Mouse (Mus musculus): ENCODE data around the gene Ap1b1.
"Not testable (repeated sequence)": the region's sequence is repeated elsewhere in the genome, so short reads cannot be mapped to it uniquely, and the experiment has no call there.

Gene Ap1b1

GRCm38 (mm10) chr11:5060756-5061412 is 74.3 kb downstream of the Ap1b1 start:
- peak; percentile 35 to 58 for DNase-seq (ENCODE audit: inconsistent age in 2 of 2, low spot score in 1 of 2)

DNA sequence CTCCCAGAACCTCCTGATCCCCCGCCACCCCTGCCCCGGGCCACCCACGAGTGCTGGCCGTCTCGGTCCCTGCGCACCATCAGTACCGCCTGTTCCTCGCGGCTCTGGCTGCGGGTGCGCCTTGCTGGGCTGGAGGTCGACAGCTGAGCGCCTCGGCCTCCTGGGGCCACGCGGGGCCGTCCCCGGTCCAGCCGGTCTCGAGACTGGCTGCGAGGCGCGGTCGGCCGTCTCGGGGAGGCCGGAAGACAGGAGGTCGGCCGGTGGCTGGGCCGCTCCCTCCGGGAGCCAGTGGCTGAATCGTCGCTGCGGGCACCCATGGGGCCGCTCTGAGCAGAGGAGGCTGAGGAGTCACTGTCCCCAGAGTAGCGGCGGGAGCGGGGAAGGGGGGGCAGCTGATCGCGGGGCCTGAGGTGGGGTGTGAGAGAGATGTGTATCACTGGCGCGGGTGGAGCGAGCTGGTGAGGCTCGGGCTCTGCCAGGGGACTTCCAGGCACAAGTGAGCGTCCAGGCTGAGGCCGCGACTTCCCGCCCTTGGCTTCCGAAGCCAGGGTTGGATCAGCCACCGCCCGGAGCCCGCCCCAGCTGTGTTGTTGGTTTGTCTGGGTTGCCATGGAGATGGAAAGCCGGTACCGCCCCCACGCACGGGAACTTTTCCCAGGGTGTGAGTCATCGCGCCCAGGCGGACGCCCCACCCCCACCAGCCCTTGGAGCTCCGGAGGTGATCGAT is 75.0 kb downstream of the Ap1b1 start:
- DNase-seq (ENCODE audit: inconsistent age in 2 of 2, low spot score in 1 of 2): peak; percentile 96 to 99

DNA sequence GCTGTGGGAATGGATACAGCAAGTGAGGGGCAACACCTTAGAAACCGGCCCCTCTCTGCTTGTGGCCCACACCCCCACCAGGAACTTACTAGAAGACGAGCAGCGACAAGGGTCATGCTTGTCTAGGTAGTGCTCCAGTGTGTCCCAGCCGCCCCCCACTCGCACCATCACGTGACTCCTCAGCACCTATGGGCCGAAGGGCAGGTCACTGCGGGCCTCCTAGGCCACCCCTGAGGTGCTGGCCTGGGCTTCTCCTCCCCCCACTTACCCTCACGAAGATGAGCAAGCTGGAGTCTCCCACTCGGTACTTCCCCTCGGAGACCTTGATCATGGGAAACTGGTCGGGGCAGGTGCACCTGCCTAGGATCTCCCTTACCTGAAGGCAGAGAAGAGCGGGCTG is 75.7 kb downstream of the Ap1b1 start:
- no peak for DNase-seq (ENCODE audit: inconsistent age in 2 of 2, low spot score in 1 of 2)

GRCm38 (mm10) chr11:5062860-5063505 is 76.4 kb downstream of the Ap1b1 start:
- peak; percentile 30 to 56 for DNase-seq (ENCODE audit: inconsistent age in 2 of 2, low spot score in 1 of 2)

GRCm38 (mm10) chr11:5063561-5064281 is 77.1 kb downstream of the Ap1b1 start:
- peak in 1 of 2 experiments; percentile 49 for DNase-seq (ENCODE audit: inconsistent age in 2 of 2, low spot score in 1 of 2)

GRCm38 (mm10) chr11:5064282-5065055 is 77.8 kb downstream of the Ap1b1 start:
- DNase-seq (ENCODE audit: inconsistent age in 2 of 2, low spot score in 1 of 2): peak in 1 of 2 experiments; percentile 60

DNA sequence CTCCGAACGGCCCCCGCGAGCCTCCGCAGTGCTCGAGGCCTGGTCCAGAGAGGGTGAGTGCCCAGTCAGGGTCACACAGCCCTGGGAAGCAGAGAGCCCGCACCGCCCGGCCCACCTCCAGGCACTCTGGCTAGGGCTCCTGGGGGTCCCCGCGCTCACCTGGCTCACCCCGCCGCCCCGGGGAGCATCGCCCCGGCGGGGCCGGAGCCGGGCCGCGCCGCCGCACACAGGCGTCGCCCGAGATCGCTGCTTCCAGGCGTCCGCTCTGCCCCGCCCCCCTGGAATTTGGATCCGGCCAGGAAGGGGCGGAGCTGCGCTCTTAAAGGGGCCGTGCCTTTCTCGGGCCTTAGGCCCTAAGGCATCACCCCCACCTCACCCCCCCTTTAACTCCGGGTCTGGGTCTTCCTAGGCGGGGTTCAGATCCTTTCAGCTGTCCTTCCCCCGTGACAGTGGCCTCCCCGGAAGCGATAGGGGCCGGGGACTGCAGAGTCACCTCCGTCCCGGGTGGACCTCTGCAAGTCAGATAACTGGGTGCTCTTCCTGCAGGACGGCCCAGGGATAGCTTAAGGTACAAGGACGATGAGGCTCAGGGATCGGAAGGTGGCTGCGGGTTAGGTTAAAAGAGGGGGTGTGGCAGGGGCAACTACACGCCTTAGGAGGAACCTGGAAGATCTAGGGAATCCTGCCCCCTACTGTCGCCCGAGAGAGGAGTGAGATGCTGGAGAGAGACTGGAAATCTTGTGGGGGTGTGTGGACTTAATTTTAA is 78.6 kb downstream of the Ap1b1 start, which contains the start of gene Gas2l1:
Gene Gas2l1, minus strand, starts transcription at position 272 of the 766 bp plus-strand sequence.
- DNase-seq (ENCODE audit: inconsistent age in 2 of 2, low spot score in 1 of 2): peak; percentile 92 to 97

GRCm38 (mm10) chr11:5067063-5067462 is 80.4 kb downstream of the Ap1b1 start:
- DNase-seq (ENCODE audit: inconsistent age in 2 of 2, low spot score in 1 of 2): peak in 1 of 2 experiments; percentile 33

GRCm38 (mm10) chr11:5068126-5068971 is 81.7 kb downstream of the Ap1b1 start:
- DNase-seq (ENCODE audit: inconsistent age in 2 of 2, low spot score in 1 of 2): no peak

- DNase-seq (ENCODE audit: inconsistent age in 2 of 2, low spot score in 1 of 2): peak in 1 of 2 experiments; percentile 70
Measured at GRCm38 (mm10) chr11:5074882-5075281, 88.3 kb downstream of the Ap1b1 start.

- DNase-seq (ENCODE audit: inconsistent age in 2 of 2, low spot score in 1 of 2): no peak
Measured at GRCm38 (mm10) chr11:5075760-5076159, 89.1 kb downstream of the Ap1b1 start.

- DNase-seq (ENCODE audit: inconsistent age in 2 of 2, low spot score in 1 of 2): not testable (repeated sequence)
Measured at GRCm38 (mm10) chr11:5076843-5077242, 90.2 kb downstream of the Ap1b1 start.

DNA sequence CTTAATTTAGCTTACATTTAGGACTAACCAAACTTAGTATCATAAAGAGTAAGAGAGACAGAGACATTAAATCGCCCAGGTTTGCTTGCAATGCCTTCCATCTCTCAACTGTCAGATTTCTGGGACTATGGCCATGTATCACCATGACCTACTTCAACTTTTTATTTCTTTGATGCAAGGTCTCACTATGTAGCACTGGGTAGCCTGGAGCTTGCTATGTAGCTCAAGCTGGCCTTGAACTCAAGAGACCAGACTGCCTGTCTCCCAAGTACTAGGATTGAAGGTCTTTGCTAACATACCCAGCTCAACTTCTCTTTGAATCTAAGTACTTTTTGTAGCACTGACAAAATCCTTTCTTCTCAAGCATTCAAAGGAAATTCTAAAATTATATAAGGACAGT is 102.5 kb downstream of the Ap1b1 start:
- DNase-seq (ENCODE audit: inconsistent age in 2 of 2, low spot score in 1 of 2): peak; percentile 50 to 82

DNA sequence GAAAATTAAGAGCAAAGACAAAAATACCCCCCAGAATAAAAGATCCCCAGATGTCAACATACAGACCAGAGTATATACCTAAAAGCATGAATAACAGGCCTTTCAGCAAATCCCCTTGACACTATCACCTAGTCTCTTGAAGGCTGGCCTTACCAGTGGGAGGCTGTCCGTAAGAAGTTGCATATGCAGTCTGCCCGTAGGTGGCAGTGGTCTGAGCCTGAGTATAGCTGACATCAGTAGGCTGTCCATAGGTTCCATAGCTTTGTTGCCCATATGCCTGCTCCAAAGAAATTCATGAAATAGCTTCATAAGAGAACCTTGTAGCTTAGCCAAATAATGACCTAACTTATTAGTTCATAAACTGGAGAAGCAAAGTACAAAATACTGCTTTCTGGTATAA is 105.1 kb downstream of the Ap1b1 start:
- peak in 1 of 2 experiments; percentile 61 for DNase-seq (ENCODE audit: inconsistent age in 2 of 2, low spot score in 1 of 2)
